Mouse (Mus musculus): ENCODE data around the gene 2010003K11Rik.
"Not testable (repeated sequence)": the region's sequence is repeated elsewhere in the genome, so short reads cannot be mapped to it uniquely, and the experiment has no call there.

Gene 2010003K11Rik

GRCm38 (mm10) chr19:4464666-4465065 lies 33.7 kb downstream of the 2010003K11Rik start:
- DNase-seq (ENCODE audit: extremely low spot score, low read depth, low spot score), result no peak

DNA sequence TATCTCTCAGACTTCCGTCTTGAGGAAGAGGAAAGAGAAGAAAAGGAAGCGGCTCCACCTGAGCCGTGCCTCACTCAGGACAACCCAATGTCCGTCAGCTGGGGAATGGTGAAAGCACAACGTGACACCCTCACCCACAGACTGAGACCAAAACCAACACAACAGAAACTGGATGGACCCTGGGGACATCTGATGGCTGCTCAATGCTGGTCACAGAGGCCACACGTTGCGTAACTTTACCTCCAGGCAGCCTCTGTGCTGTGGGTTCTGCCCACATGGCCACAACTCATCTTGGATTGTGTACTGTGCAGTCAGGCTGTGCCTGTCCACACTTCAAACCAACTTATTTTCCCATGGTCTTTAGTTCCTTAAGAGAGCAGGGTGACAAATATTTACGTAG lies 36.4 kb downstream of the 2010003K11Rik start:
- no peak for DNase-seq (ENCODE audit: extremely low spot score, low read depth, low spot score)

DNA sequence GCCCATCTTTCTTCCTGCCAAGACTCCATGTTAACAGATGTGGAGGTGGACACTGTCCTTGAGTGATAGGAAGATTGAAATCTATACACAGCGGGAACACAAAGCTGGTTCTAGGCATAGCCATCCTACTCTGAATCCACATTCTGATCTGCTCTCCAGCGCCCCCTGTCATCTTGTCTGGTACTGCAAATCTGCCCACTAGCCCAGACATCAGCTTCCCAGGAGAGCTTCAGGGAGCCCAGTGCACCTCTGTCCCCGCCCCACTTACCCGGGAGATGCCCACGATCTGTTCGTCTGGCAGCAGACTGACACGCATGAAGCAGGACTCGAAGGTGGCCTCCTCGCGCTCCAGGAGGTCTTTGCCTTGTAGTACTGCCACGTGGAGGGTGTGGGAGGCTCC lies 42.2 kb downstream of the 2010003K11Rik start:
- no peak for DNase-seq (ENCODE audit: extremely low spot score, low read depth, low spot score)

DNA sequence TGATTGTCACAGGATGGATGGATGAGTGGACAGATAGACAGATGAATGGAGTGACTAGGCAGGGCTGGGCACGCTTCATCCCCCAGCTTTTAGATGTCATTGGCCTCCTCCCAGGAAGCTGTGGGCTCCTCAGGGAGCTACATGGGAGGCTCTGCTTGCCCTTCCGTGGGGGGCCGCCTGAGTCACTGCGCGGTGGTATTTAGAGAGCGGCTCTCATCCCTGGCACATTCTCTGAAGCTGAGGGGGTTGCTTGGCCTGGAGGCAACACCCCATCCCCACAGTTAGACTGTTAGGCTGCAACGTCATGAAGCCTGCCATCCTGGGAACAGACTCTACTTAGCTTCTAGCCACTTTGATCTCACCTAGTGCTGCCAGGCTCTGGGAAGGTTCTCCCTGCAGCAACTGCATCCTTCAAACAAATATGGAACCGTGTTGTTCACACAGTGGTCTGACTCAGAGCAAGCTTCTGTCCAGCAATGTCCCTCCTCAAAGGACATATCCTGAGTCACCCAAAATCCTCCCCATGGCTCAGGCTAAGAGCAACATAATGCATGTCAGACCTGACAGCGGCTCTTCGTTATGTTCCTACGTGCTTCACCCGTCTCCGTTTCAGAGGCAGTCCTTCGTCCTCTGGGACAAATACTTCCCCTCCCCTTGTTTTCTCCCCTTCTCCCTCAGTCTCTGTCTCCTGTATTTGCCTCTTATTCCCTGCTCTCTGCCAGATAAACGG lies 43.1 kb downstream of the 2010003K11Rik start:
- DNase-seq (ENCODE audit: extremely low spot score, low read depth, low spot score), result no peak

DNA sequence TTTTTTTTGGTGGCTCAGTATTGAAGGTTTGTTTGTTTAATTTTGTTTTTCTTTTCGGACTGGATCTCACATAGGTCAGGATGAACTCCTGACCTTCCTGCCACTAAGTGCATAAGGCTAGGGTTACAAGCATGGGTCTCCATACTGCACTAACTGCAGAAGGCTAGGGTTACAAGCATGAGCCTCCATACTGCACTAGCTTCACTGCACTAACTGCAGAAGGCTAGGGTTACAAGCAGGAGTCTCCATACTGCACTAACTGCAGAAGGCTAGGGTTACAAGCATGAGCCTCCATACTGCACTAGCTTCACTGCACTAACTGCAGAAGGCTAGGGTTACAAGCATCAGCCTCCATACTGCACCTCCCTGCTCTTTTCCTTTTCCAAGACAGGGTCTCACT lies 44.3 kb downstream of the 2010003K11Rik start:
- not testable (repeated sequence) for DNase-seq (ENCODE audit: extremely low spot score, low read depth, low spot score)

- no peak for DNase-seq (ENCODE audit: extremely low spot score, low read depth, low spot score)
Measured at GRCm38 (mm10) chr19:4452525-4452924, 45.9 kb downstream of the 2010003K11Rik start.

- no peak for DNase-seq (ENCODE audit: extremely low spot score, low read depth, low spot score)
Measured at GRCm38 (mm10) chr19:4451965-4452364, 46.4 kb downstream of the 2010003K11Rik start.

DNA sequence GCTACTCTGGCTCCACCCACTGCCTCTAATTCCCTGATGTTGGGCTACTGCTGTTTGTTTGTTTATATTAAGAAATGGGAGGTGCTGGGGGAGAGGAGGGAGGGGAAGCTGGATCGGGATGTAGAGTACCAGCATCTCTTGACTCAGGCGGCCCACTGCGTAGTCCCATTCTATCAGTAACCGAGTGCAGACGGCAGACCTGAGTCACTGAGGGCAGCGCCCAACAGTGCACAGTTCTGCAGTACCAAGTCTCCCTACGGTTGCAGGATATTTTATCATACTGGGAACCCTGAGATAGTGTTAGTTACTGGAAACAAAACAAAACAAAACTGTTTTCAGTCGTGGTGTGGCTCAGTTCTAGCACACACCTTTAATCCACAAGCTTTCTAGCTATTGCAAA lies 47.3 kb downstream of the 2010003K11Rik start:
- DNase-seq (ENCODE audit: extremely low spot score, low read depth, low spot score), result no peak

DNA sequence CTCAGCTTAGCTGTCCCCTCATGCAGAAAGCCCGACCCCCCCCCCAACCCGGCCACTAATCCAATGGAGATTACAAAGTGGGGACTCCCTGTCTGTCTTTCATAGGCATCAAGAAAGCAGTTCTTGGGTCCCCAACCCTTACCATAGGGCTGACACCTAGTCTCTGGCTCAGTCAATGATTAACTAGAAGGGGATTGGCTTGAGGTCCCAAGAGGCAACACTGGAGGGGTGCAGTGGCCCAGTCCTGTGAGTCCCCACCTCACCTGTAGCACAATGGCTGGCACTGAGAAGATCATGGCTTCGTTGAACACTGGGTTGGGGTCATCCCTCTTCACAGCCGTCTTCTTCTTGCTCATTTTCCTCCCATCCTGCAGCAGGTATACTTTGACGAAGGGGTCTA lies 47.7 kb downstream of the 2010003K11Rik start:
- no peak for DNase-seq (ENCODE audit: extremely low spot score, low read depth, low spot score)

DNA sequence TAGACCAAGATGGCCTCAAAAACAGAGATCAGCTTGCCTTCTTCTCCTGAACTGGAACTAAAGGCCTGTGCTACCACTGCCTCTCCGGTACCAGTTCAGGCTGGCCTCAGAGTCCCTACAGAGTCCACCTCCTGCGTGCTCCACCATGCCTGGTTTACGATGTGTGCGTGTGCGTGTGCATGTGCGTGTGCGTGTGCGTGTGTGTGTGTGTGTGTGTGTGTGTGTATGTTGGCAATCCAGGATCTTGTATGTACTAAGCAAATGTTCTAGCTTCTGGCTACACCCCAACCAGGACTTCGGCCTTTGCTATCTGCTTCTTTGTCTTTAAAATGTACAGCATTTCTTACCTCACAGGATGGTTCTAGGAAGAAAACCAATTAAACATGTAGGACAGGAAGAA lies 49.2 kb downstream of the 2010003K11Rik start:
- no peak for DNase-seq (ENCODE audit: extremely low spot score, low read depth, low spot score)

DNA sequence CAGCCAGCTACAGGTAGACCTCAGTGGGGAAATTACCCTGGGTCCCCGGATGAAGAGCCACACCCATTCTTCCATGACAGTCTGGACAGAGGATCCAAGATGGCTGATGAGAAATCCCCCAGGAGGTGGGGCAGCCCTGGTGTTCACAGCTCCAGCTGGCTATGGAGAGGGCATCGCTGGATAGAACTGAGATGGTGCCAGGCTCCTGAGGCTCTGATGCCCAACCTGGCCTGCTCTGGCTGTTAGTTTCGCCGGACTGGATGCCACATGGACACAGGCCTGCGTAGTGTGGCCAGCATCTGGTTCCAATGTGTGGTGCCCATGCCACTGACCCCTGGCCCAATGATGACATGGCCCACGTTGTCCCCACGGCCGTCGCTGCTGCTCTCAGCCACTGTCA lies 50.9 kb downstream of the 2010003K11Rik start:
- no peak for DNase-seq (ENCODE audit: extremely low spot score, low read depth, low spot score)
